Mouse (Mus musculus): Measurements from ENCODE around the gene Mrpl43.

DNA sequence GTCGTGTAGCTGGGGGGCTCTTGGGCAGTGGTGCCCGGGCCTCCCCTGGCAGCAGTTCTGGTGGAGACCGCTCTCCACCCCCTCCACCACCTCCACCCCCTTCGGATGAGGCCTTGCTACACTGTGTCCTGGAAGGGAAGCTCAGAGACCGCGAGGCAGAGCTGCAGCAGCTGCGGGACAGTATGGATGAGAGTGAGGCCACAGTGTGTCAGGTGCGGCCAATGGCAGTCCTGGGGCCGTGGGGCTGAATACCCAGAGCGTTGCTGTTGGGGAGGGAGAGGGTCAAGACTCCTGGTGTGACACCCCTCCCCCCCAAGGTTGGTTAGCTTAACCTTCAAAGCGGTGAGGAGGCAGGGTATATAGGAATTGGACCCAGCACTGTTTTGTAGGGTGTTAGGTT is 17.8 kb upstream of the Mrpl43 start:
- TF ChIP-seq CHD2 (IDR thresholded peaks at IDR 0.05; ENCODE audit: low read depth, low read length) (no peak), HCFC1 (IDR thresholded peaks at IDR 0.05; ENCODE audit: borderline replicate concordance, insufficient read depth, low read length) (no peak), MAFK (IDR thresholded peaks at IDR 0.05; ENCODE audit: insufficient read depth, low read depth, low read length) (no peak), ZC3H11A (IDR thresholded peaks at IDR 0.05; ENCODE audit: borderline replicate concordance, low read depth, low read length) (no peak), ZNF384 (IDR thresholded peaks at IDR 0.05; ENCODE audit: low read depth, low read length) (no peak)
